ENCODE assay signal across 25 mouse cellular contexts in genomic region chr6:119062695-119063094, GRCm38 (mm10).
DNase-seq lines count a peak whose midpoint lies in the region; ATAC-seq and TF ChIP-seq lines count a peak whose summit lies in the region.
"Had no signal": no experiment of that assay in that cellular context is flagged by ENCODE, and none has a peak within 500 bp of the region (broad histone marks: within the 10 kb centered on the region; RNA-seq: fewer than 3 reads in every experiment).

No protein-coding gene starts in this region.

- no peak for TF ChIP-seq EP300 in heart, postnatal 0 days (IDR thresholded peaks at IDR 0.05; ENCODE audit: low read depth)

- H3K27me3 ChIP-seq in heart, embryonic 12.5 days (replicated peaks) = no peaks in the 10 kb centered on the region
- H3K27me3 ChIP-seq in heart, postnatal 0 days (ENCODE audit: control insufficient read depth, insufficient read depth, low read length) = no peaks in the 10 kb centered on the region
- H3K27me3 ChIP-seq in midbrain, embryonic 15.5 days (replicated peaks) = no peaks in the 10 kb centered on the region
- H3K27me3 ChIP-seq in midbrain, embryonic 14.5 days (ENCODE audit: control insufficient read depth, insufficient read depth, low read length) = no peaks in the 10 kb centered on the region
- H3K27me3 ChIP-seq: embryonic facial prominence, embryonic 12.5 days; embryonic facial prominence, embryonic 15.5 days; hindbrain, embryonic 12.5 days; hindbrain, embryonic 15.5 days had no signal

- no peak overlapping the region for H3K9ac ChIP-seq in heart, embryonic 12.5 days
- H3K9ac ChIP-seq in heart, postnatal 0 days (replicated peaks; ENCODE audit: low read depth, low read length) = no peak overlapping the region
- H3K9ac ChIP-seq in midbrain, embryonic 15.5 days = no peak overlapping the region
- no peak overlapping the region for H3K9ac ChIP-seq in midbrain, embryonic 14.5 days (replicated peaks; ENCODE audit: low read length)
- H3K9ac ChIP-seq: embryonic facial prominence, embryonic 12.5 days; embryonic facial prominence, embryonic 15.5 days; forebrain, postnatal 0 days; hindbrain, embryonic 12.5 days; hindbrain, embryonic 15.5 days had no signal

- DNase-seq in cerebellum, adult 11-12 months = peak; percentile 27
- DNase-seq in cerebellum, postnatal 36 days = no peak
- DNase-seq in heart, adult 18-20 months = no peak
- DNase-seq in heart, postnatal 0 days (ENCODE audit: low spot score) = no peak
- DNase-seq in heart, adult 8-10 months (ENCODE audit: low spot score) = no peak
- no peak for DNase-seq in midbrain, embryonic 14.5 days
- DNase-seq: adrenal gland, adult 8-10 months; adrenal gland, postnatal 25 days; cerebellum, adult 18-20 months; cerebellum, adult 9-10 months; cerebellum, postnatal 14 days; forebrain, postnatal 0 days; gastrocnemius, postnatal 10 days; gastrocnemius, postnatal 36 days; heart, postnatal 10 days had no signal

- H3K27ac ChIP-seq in heart, embryonic 12.5 days (ENCODE audit: poor library complexity, severe bottlenecking) = peak overlapping the region; percentile 41; the same call in 1 of the 2 replicates
- peak overlapping the region; percentile 24; the same call in 1 of the 2 replicates for H3K27ac ChIP-seq in heart, postnatal 0 days (ENCODE audit: low read depth)
- H3K27ac ChIP-seq in midbrain, embryonic 15.5 days = no peak overlapping the region
- H3K27ac ChIP-seq in midbrain, embryonic 14.5 days (replicated peaks; ENCODE audit: low read depth, low read length) = no peak overlapping the region
- H3K27ac ChIP-seq: embryonic facial prominence, embryonic 12.5 days; embryonic facial prominence, embryonic 15.5 days; hindbrain, embryonic 12.5 days; hindbrain, embryonic 15.5 days had no signal

- peaks cover 91% of the 10 kb centered on the region for H3K4me1 ChIP-seq in heart, embryonic 12.5 days (replicated peaks)
- H3K4me1 ChIP-seq in heart, postnatal 0 days (ENCODE audit: control insufficient read depth, insufficient read depth) = peaks cover 68% of the 10 kb centered on the region
- H3K4me1 ChIP-seq in midbrain, embryonic 15.5 days = peaks cover 7% of the 10 kb centered on the region; the same call in 1 of the 2 replicates
- no peaks in the 10 kb centered on the region; the same call in 1 of the 2 replicates for H3K4me1 ChIP-seq in midbrain, embryonic 14.5 days (ENCODE audit: control insufficient read depth, insufficient read depth, low read length)

- H3K4me2 ChIP-seq in heart, embryonic 12.5 days = 0 out of 2 replicates have a peak overlapping the region, but pooled peaks have one; percentile 3
- no peak overlapping the region for H3K4me2 ChIP-seq in heart, postnatal 0 days (ENCODE audit: low read depth, low read length)
- H3K4me2 ChIP-seq in midbrain, embryonic 15.5 days = no peak overlapping the region
- H3K4me2 ChIP-seq in midbrain, embryonic 14.5 days (ENCODE audit: low read length) = no peak overlapping the region
- H3K4me2 ChIP-seq: embryonic facial prominence, embryonic 12.5 days; embryonic facial prominence, embryonic 15.5 days; heart, embryonic 11.5 days; hindbrain, embryonic 12.5 days; hindbrain, embryonic 15.5 days had no signal

- H3K9me3 ChIP-seq in heart, embryonic 12.5 days (replicated peaks) = no peaks in the 10 kb centered on the region
- H3K9me3 ChIP-seq in heart, postnatal 0 days (replicated peaks; ENCODE audit: control insufficient read depth, low read length) = no peaks in the 10 kb centered on the region
- H3K9me3 ChIP-seq in midbrain, embryonic 15.5 days = no peaks in the 10 kb centered on the region
- no peaks in the 10 kb centered on the region for H3K9me3 ChIP-seq in midbrain, embryonic 14.5 days (ENCODE audit: control insufficient read depth, low read length)
- H3K9me3 ChIP-seq: embryonic facial prominence, embryonic 12.5 days; embryonic facial prominence, embryonic 15.5 days; hindbrain, embryonic 12.5 days; hindbrain, embryonic 15.5 days had no signal

- H3K4me3 ChIP-seq in heart, embryonic 12.5 days = no peak overlapping the region
- H3K4me3 ChIP-seq in heart, postnatal 0 days (ENCODE audit: low read depth, low read length) = no peak overlapping the region
- H3K4me3 ChIP-seq in midbrain, embryonic 15.5 days = no peak overlapping the region
- H3K4me3 ChIP-seq in midbrain, embryonic 14.5 days (replicated peaks; ENCODE audit: low read depth, low read length) = no peak overlapping the region
- H3K4me3 ChIP-seq: embryonic facial prominence, embryonic 12.5 days; embryonic facial prominence, embryonic 15.5 days; hindbrain, embryonic 12.5 days; hindbrain, embryonic 15.5 days had no signal

- TF ChIP-seq CTCF in heart, postnatal 0 days (IDR thresholded peaks at IDR 0.05; ENCODE audit: low read depth) = no peak

- ATAC-seq in heart, embryonic 12.5 days (ENCODE audit: insufficient number of reproducible peaks, low FRiP score) = 0 out of 2 replicates have a peak, but pooled peaks have one; percentile 38
- peak; percentile 52 for ATAC-seq in heart, postnatal 0 days (ENCODE audit: insufficient read depth, low read depth)
- ATAC-seq in midbrain, embryonic 15.5 days (replicated peaks) = 0 out of 2 replicates have a peak, but pooled peaks have one; percentile 40
- no peak for ATAC-seq in midbrain, embryonic 14.5 days (ENCODE audit: low FRiP score, low TSS enrichment)
- ATAC-seq: activated CD4-positive, CD25-positive, alpha-beta regulatory T cell, adult 4 months; forebrain, embryonic 14.5 days; forebrain, postnatal 0 days; intestine, postnatal 0 days had no signal

- no peaks in the 10 kb centered on the region for H3K36me3 ChIP-seq in heart, embryonic 12.5 days
- H3K36me3 ChIP-seq in heart, postnatal 0 days (replicated peaks; ENCODE audit: control insufficient read depth, insufficient read depth, low read length) = no peaks in the 10 kb centered on the region
- H3K36me3 ChIP-seq in midbrain, embryonic 15.5 days (replicated peaks) = no peaks in the 10 kb centered on the region
- no peaks in the 10 kb centered on the region for H3K36me3 ChIP-seq in midbrain, embryonic 14.5 days (ENCODE audit: control insufficient read depth, insufficient read depth, low read length)
- H3K36me3 ChIP-seq: embryonic facial prominence, embryonic 12.5 days; embryonic facial prominence, embryonic 15.5 days; hindbrain, embryonic 12.5 days; hindbrain, embryonic 15.5 days had no signal

Comparison
In these comparisons a context has a peak if more than half of its experiments do, and no peak if none do; other contexts are left out.
1. H3K27ac ChIP-seq: peak in heart, embryonic 12.5 days (single experiment) and heart, postnatal 0 days (single experiment); none in midbrain, embryonic 15.5 days (single experiment) and midbrain, embryonic 14.5 days (single experiment).